Mouse (Mus musculus): ENCODE measurements around the gene Ajm1.
"Not testable (repeated sequence)": the region's sequence is repeated elsewhere in the genome, so short reads cannot be mapped to it uniquely, and the experiment has no call there.

Gene Ajm1

DNA sequence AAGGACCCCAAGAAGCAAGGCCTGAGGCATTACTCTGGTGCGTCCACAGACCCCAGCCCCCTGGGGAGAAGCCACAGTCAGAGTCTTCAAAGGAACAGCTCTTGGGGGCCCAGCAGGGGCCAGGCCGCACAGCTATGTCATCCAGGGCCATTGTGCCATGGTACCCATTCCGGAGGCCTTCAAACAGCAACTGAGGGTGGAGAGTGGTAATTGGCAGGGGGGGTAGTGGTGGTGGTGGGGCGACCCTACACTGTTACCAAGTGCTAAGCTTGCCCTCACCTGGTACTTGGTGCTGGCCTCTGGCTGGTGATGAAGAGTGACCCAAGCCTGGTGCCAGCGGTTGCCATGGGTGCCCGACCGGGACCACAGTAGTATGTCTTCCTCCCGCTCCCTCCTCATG is 15.8 kb downstream of the Ajm1 start:
- DNase-seq (ENCODE audit: low read depth), result no peak

DNA sequence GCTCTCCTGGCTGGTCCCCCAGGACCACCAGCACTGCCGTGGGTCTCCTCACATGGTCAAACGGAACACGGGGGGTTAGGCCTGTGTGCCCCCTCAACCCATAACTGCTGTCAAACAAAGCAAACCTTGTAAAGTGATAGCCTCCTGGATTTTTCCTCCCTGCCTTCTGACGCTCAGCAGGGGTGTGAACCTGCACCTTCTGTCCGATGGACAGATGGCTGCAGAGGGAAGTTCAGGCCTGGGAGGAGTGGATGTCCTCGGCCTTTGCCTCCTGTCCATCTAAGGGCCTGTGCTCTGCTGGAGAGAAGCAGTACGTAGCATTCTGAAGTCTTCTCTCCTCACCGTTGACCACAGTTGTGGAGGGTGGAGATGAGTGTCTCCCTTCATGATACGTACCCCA is 19.6 kb downstream of the Ajm1 start:
- DNase-seq (ENCODE audit: low read depth), result no peak

- no peak for DNase-seq (ENCODE audit: low read depth)
These were observed 21.0 kb downstream of the Ajm1 start for GRCm38 (mm10) chr2:25560551-25560950.

DNA sequence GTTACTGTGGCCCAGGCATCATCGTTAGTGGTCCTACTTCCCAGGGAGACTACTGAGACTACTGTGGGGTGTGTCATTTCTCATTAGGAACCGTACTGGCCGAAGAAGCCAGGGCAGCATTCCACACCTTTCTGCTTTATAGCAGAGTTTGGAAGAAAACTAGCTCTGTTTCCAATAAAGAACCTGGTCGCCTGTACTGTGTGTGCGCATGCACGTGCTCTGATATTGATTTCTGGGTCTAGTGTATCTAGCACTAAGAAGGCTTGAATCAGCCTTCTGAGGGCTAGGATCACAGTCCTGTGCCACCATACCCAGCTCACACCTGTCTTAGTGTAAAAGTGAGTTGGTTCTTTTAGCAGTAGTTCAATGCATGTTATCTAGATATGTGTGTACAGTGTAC is 22.8 kb downstream of the Ajm1 start:
- no peak for DNase-seq (ENCODE audit: low read depth)

- no peak for DNase-seq (ENCODE audit: low read depth)
These were observed 23.6 kb downstream of the Ajm1 start for GRCm38 (mm10) chr2:25557964-25558360.

DNA sequence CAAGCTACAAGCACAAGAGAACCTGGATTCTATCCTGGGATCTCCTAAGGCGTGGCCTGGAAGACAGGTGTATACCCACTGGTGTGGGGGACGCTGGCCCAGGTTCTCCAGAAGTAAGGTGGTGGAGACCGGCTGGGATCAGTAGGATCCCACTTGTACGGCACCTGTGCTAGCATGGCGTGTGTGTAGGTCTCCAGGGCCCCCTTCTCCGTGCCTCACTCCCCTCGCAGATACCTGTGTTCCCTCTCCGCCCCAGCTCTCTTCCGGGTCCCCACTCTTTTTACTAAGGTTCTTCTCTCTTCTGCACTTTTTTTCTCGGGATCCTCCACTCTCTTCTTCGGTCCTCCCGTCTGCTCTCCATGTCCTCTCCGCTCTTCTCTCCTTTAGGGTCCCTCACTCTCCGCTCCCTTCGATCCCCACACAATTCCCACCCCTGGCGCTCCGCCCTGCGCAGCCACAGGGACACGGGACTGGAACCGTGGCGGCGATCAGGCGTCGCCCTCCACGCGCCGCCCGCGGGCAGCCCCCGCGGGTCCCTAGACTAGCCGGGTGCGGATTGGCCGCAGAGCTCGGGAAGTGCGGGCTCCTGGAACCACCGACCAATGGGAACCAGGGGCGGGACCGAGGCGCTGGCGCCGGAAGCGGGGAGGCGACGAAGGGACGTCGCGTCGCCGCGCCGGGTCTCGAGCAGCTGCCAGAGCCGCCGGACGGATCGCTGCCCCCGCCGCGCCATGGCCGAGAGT is 24.2 kb downstream of the Ajm1 start, which contains the start of gene Edf1:
Gene Edf1, plus strand, starts transcription at position 627 of the 743 bp plus-strand sequence.
- DNase-seq (ENCODE audit: low read depth), result peak; percentile 83

- peak; percentile 46 for DNase-seq (ENCODE audit: low read depth)
These were observed 25.3 kb downstream of the Ajm1 start for GRCm38 (mm10) chr2:25556296-25556695.

DNA sequence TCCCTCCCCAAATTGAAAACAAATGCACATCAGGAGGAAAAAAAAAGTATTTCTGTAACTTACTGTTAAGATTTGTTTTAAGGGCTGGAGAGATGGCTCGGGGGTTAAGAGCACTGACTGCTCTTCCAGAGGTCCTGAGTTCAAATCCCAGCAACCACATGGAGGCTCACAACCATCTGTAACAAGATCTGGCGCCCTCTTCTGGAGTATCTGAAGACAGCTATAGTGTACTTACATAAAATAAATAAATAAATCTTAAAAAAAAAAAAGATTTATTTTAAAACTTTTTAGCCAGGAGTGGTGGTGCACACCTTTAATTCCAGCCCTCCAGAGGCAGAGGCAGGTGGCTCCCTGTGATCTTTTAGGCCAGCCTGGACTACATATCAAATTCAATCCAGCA is 26.1 kb downstream of the Ajm1 start:
- not testable (repeated sequence) for DNase-seq (ENCODE audit: low read depth)

DNA sequence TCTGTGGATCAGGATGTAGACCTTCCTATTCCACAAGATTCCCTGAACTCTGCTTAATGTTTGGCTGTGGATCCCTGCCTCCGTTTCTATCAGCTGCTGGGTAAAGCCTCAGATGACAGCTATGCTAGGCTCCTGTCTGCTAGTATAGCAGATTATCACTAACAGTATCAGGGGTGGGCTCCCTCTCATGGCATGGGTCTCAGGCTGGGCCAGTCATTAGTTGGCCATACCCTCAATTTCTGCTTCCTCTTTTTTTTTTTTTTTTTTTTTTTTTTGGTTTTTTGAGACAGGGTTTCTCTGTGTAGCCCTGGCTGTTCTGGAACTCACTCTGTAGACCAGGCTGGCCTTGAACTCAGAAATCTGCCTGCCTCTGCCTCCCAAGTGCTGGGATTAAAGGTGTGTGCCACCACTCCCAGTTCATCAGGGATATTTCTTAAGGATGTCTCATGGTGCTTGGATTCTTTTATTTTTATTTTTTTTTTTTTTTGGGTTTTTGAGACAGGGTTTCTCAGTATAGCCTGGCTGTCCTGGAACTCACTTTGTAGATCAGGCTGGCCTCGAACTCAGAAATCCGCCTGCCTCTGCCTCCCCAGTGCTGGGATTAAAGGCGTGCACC is 28.3 kb downstream of the Ajm1 start:
- not testable (repeated sequence) for DNase-seq (ENCODE audit: low read depth)

DNA sequence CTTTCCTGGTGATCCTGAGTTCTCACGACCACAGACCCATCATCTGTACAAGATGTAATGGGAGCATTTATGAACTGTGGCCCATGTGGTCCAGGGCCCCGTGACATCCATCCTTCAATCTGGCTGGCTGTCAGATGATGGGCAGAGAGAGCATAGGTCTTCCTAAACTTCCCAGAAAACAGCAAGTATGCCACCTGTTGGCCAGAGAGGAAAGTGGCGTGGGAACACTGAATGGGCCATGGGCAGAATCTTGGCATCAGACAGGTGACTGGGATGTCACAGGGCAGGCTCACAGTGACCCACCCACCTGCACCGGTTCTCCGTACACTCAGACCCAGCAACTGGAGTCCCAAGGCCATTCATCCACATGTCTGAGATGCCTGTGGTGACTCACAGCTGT is 30.4 kb downstream of the Ajm1 start:
- peak; percentile 68 for DNase-seq (ENCODE audit: low read depth)

DNA sequence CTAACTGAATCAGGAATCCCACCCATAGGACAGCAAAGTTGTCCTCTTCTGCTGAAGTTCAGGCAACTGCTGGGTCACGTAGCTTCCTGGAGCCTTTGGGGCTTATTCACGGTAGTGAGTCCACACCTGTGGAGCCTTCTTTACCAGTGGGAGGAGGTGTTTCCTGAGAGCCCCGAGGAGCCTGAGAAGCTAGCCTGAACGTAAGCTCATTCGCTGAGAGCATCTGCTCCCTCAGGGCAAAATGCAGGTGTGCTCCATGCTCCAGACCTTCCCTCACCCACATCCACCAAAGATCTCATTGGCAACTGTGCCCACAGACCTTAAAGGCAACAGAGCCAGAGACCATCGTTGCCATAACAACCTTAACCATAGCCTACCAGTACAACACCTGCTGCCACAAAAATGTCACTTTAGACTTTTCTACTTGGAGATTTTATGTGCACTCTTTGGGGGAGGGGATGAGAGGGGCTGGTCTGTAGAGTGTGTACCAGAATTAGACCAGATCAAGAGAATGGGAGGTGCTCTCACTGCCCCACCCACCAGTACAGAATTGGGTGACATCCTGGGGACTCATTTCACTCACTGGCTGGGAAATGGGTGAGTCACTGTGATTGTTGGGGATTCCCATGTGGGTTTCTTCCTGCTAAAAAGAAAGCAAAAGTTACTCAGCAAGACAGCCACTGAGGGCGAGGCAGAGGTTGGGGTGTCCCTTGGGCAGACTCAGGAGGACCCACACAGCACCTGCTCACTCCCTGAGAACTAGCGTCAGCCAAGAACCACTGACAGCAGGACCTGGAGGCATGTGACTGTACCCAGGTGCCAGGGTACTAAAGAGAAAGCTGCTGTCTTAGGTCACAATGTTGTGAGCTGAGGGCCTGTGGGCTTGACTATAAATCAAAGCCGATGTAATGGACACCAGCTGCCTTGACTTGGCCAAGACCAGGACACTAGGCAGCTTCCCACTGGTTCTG is 32.3 kb downstream of the Ajm1 start:
- DNase-seq (ENCODE audit: low read depth), result peak; percentile 78

DNA sequence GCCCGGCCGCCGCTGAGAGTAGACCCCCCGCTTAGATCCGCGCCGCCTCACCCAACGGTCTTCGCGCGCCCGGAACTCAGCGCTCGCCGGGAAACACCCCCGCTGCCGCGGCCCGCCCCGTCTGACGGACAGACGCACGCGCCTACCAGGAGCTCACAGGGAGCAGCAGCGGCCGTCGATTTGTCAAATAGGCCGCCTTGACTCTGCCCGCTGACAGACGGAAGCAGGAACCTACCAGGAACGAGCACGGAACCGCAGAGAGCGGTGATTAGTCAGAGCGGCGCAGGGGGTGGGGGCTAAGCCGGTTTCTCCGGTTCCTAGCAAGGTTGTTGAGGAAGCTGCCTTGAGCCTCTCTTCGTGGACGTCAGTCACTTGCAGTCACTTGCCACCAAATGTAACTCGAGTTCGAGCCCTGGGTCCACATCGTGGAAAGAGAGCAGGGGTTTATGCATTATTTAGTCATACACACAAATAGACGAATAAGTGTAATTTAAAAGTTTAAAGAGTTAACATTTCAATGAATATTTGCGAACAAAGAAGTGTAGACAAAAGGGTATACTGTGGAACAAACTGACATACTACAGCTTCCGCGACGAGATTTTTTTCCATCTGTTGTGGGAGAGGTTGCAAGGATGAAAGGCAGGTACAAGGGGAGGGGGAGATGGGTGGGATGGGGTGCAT is 34.6 kb downstream of the Ajm1 start, which contains the start of gene Traf2:
Gene Traf2, minus strand, starts transcription at position 130 of the 681 bp plus-strand sequence.
- peak; percentile 100 for DNase-seq (ENCODE audit: low read depth)

DNA sequence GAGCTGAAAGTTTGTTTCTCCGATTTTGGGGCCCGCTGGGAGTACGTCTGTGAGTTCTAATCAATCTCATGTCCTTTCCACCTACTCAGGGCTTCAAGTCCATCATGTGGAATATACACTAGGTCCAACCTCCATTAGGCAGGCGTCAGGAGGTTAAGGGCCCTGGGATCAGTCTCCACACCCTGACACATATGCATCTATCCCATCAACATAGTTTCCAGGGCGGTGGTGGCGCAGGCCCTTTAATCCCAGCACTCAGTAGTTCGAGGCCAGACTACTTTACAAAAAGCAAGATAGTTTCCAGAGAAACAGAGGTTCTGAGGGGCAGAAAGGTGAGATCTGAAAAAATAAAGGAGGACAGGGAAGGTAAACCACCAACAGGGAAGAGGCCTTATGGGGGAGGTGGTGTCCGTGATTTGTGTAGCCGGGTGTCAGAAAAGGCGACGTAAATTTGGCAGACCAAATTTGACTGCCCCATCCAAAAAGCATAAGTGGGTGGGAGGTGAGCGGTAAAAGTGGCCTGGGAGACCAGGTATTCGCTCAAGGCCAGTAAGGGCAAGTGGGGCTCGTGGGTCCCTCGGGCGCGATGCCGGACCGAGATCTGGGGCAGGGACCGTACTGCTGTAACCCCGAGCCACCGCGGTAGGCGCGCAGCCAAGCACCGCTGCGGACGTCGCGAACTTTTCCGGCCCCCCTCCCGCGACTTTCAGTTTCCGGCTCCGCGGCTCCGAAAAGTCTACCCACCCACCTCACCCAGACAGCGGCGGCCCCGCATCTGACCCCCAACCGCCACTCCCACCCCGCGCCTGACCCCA is 35.4 kb downstream of the Ajm1 start:
- peak; percentile 39 for DNase-seq (ENCODE audit: low read depth)

- DNase-seq (ENCODE audit: low read depth), result no peak
These were observed 39.8 kb downstream of the Ajm1 start for GRCm38 (mm10) chr2:25541644-25542367.

GRCm38 (mm10) chr2:25540541-25540948 is 41.0 kb downstream of the Ajm1 start:
- DNase-seq (ENCODE audit: low read depth), result no peak

- DNase-seq (ENCODE audit: low read depth), result no peak
These were observed 45.0 kb downstream of the Ajm1 start for GRCm38 (mm10) chr2:25536531-25536930.

- DNase-seq (ENCODE audit: low read depth), result no peak
These were observed 46.7 kb downstream of the Ajm1 start for GRCm38 (mm10) chr2:25534866-25535182.

- DNase-seq (ENCODE audit: low read depth), result peak; percentile 59
These were observed 47.2 kb downstream of the Ajm1 start for GRCm38 (mm10) chr2:25534178-25534865.

- no peak for DNase-seq (ENCODE audit: low read depth)
These were observed 47.9 kb downstream of the Ajm1 start for GRCm38 (mm10) chr2:25533707-25534106.

Measured in 416B (cell line).